Mouse (Mus musculus) liver, adult 2 months (tissue): ENCODE results near the gene Emilin2. TPM values are rescaled to one million over a fixed set of nuclear protein-coding genes. Genes with fewer than 3 reads are reported as not detected.
A peak's percentile ranks its signal among the peaks of the same experiment; 100 is the strongest.

Experiments used
- DNase-seq: peaks from one replicate; pipeline ENCODE4 v3.0.0-alpha.2; 2011; ENCODE audit warnings: low read depth, low spot score; ENCODE audit errors: extremely low read depth
- H3K27ac ChIP-seq: fragments of 200-500 bp; replicated peaks from 2 replicates; pipeline ENCODE4 v1.5.1; 2012; ENCODE audit warnings: low read depth, mild to moderate bottlenecking, control low read depth, inconsistent platforms, low read length; ENCODE audit not compliant: insufficient read depth
- H3K27me3 ChIP-seq: fragments of 200-500 bp; 2 replicates; pipeline ENCODE4 v1.6.1; 2012; ENCODE audit warnings: mild to moderate bottlenecking, moderate library complexity, low read length, inconsistent platforms; ENCODE audit not compliant: control insufficient read depth, insufficient read depth
- H3K36me3 ChIP-seq: fragments of 200-500 bp; 2 replicates; pipeline ENCODE4 v1.6.1; 2012; ENCODE audit warnings: low read length, inconsistent platforms; ENCODE audit not compliant: control insufficient read depth, insufficient read depth
- H3K4me1 ChIP-seq: fragments of 200-500 bp; 2 replicates; pipeline ENCODE4 v1.6.1; 2011; ENCODE audit warnings: low read length; ENCODE audit not compliant: control insufficient read depth, insufficient read depth
- H3K4me3 ChIP-seq: fragments of 200-500 bp; 2 replicates; pipeline ENCODE4 v1.5.1; 2011; ENCODE audit warnings: low read depth, mild to moderate bottlenecking, control low read depth, low read length, moderate library complexity; ENCODE audit not compliant: insufficient read depth
- H3K79me2 ChIP-seq: fragments of 200-500 bp; 2 replicates; pipeline ENCODE4 v1.6.1; 2012; ENCODE audit warnings: inconsistent platforms, mild to moderate bottlenecking, low read length, moderate library complexity; ENCODE audit not compliant: control insufficient read depth, insufficient read depth
- H3K9ac ChIP-seq: fragments of 200-500 bp; 2 replicates; pipeline ENCODE4 v1.6.1; 2012; ENCODE audit warnings: low read depth, mild to moderate bottlenecking, control low read depth, inconsistent platforms, low read length
- CTCF ChIP-seq: fragments of 200-500 bp; IDR thresholded peaks from 2 replicates; pipeline ENCODE4 v1.5.1; 2011; ENCODE audit warnings: low read depth, low read length, control low read depth
- POLR2A ChIP-seq: fragments of 200-500 bp; IDR thresholded peaks from 2 replicates; pipeline ENCODE4 v1.6.1; 2011; ENCODE audit warnings: low read length, control low read depth; ENCODE audit not compliant: insufficient read depth; ENCODE audit errors: extremely low read depth
- WGBS: fragments of 180-500 bp; shearing (Covaris S2); methylation state at CpG from one replicate; pipeline ENCODE4 v1.1.7; 2018; 5-methylcytosine and 5-hydroxymethylcytosine counted together
- polyA plus RNA-seq: library from polyadenylated mRNA; depleted of rRNA; stranded (reverse); fragments of >200 nt; gene quantifications from 2 replicates; pipeline ENCODE4 v1.2.3, GENCODE M21; 2012
- total RNA-seq: library from RNA; depleted of rRNA; stranded (reverse); fragments of >200 nt; gene quantifications from 2 replicates; pipeline ENCODE4 v1.2.3, GENCODE M21; 2014

Emilin2 gene
- total and polyA plus RNA-seq, 2 experiments, result 1.1 to 1.7 TPM

DNA sequence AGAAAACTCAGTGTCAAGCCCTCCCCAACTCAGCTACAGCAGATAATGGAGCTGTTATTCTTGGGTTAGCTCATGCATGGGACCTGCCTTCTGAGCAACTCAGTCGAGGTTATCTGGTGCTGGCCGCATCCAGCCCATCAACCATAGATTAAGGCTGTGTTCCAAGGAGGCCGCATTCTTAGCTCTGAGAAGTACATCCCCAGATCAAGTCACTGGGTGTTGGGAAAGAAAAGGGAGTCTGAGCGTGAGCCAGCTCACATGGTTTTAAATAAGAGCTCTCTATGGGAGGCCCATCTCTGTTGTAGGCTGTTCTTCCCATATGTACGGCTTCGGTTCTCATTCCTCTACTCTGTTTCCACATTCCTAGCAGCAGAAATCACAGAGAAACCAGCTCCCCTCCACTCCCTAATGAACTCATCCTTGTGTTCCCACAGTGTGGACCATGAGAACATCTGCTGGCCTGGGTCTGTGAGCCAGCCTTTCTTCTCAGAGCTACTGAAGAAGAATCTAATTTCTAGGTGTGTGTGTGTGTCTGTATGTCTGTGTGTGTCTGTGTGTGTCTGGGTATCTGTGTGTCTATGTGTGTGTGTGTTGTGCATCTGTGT lies 22.1 kb downstream of the Emilin2 start:
- Histone ChIP-seq H3K9ac (no peak overlapping the region), H3K27me3 (no peaks in the 10 kb centered on the region), H3K36me3 (no peaks in the 10 kb centered on the region), H3K27ac (no peak overlapping the region), H3K4me1 (no peaks in the 10 kb centered on the region), H3K4me3 (no peak overlapping the region), H3K79me2 (no peaks in the 10 kb centered on the region)
- TF ChIP-seq POLR2A, result no peak
- TF ChIP-seq CTCF, result no peak
- WGBS, result 88% methylated on average over 6 of the region's 6 CpGs
- DNase-seq, result no peak

GRCm38 (mm10) chr17:71288808-71289548 lies 22.8 kb downstream of the Emilin2 start:
- TF ChIP-seq POLR2A (no peak), CTCF (no peak)
- no peak for DNase-seq
- Histone ChIP-seq H3K27me3 (no peaks in the 10 kb centered on the region), H3K4me3 (no peak overlapping the region), H3K79me2 (no peaks in the 10 kb centered on the region), H3K9ac (no peak overlapping the region), H3K27ac (no peak overlapping the region), H3K36me3 (no peaks in the 10 kb centered on the region), H3K4me1 (no peaks in the 10 kb centered on the region)
- 90% methylated on average over 10 of the region's 10 CpGs for WGBS

DNA sequence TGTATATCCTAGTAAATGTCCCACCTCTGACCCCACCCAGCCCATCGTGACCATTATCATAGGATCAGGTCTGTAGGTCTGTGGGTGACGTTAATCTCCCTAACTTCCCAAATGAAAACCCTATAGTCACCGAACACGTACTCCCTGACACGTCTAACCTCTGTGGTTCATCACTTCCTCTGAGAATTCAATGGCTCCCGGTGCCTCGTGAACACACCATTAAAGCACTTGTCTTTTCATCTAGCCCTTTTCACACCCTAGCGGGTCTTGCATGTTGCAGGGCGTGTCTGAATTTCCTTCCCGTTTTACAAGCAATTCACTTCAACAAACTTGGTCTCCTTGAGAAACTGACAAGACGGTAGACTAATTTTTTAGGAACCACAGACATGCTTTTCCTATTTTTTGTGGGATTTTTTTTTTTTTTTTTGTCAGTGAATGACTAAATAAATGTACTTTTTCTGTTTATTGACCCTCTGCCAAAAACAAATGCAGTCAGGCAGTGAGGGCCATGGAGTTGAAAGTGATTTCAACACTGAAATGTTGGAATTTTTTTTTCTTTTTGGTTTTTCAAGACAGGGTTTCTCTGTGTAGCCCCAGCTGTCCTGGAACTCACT lies 23.5 kb downstream of the Emilin2 start:
- WGBS, result 88% methylated on average over 11 of the region's 11 CpGs
- no peaks in the 10 kb centered on the region for H3K79me2 ChIP-seq
- DNase-seq, result peak; percentile 25
- H3K9ac ChIP-seq, result no peak overlapping the region
- H3K4me3 ChIP-seq, result no peak overlapping the region
- no peaks in the 10 kb centered on the region for H3K36me3 ChIP-seq
- TF ChIP-seq CTCF (no peak), POLR2A (no peak)
- H3K27me3 ChIP-seq, result no peaks in the 10 kb centered on the region
- H3K4me1 ChIP-seq, result no peaks in the 10 kb centered on the region
- no peak overlapping the region for H3K27ac ChIP-seq

DNA sequence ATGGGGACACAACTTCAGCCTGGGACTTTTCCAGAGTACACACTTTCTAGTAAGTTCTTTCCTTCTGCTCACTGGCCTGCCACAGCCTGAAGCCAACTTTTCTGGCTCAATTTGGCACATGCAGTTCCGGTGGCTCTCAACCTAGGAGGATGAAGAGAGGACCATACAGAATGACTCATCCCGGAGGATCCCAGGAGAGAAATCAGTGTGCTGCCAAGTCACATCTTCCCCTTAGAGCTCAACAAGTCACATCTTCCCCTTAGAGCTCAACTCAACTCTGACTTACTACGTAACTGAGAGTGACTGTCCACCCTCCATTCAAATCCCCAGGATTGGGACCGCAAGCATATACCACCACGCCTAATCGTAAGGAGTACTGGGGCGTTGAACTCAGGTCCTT lies 24.2 kb downstream of the Emilin2 start:
- no peaks in the 10 kb centered on the region for H3K36me3 ChIP-seq
- H3K79me2 ChIP-seq, result no peaks in the 10 kb centered on the region
- TF ChIP-seq CTCF (no peak), POLR2A (no peak)
- H3K9ac ChIP-seq, result no peak overlapping the region
- H3K4me1 ChIP-seq, result no peaks in the 10 kb centered on the region
- no peaks in the 10 kb centered on the region for H3K27me3 ChIP-seq
- WGBS, result 95% methylated on average over 7 of the region's 7 CpGs
- no peak overlapping the region for H3K27ac ChIP-seq
- DNase-seq, result no peak
- no peak overlapping the region for H3K4me3 ChIP-seq

DNA sequence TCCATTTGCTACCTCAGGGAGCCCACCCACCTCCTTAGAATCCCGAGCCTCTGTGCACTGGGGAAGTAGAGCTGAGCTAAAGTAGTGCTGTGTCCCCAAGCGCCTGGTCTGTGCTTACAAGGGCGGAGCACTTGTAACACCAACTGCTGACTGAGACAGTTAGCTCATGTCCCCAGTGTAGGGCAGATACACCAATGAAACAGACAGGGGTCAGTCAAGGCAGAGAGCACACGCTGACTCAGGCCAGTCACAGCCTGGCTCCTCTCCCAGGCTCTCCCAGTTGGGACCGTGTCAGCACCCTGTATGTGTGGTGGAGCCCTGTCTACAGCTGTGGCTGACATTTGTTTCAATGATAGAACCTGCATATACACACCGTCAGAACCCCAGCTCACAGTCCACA lies 25.8 kb downstream of the Emilin2 start:
- WGBS, result 74% methylated on average over 6 of the region's 6 CpGs
- Histone ChIP-seq H3K27ac (no peak overlapping the region), H3K4me3 (no peak overlapping the region), H3K27me3 (no peaks in the 10 kb centered on the region), H3K9ac (no peak overlapping the region), H3K79me2 (no peaks in the 10 kb centered on the region), H3K4me1 (no peaks in the 10 kb centered on the region), H3K36me3 (no peaks in the 10 kb centered on the region)
- DNase-seq, result peak; percentile 38
- TF ChIP-seq POLR2A (no peak), CTCF (no peak)

DNA sequence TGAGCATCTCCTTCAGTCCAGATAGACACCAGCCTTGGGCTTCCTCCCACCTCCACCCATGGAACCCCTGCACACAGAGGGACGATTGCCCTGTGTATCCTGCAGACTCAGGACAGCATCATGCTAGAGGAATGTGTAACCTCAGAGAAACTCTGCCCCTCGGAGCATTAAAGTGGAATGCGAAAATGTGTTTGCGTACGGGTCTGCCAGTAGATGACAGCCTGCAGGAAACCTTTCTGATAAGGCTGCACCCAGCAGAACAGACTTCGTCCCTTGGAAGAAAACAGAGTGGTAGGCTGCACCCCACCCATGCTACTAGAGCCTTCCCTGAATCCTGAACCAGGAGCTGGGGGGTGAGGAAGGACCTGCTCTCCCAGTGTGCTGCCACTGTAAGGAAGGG lies 26.9 kb downstream of the Emilin2 start:
- Histone ChIP-seq H3K4me3 (no peak overlapping the region), H3K79me2 (no peaks in the 10 kb centered on the region), H3K36me3 (no peaks in the 10 kb centered on the region), H3K27ac (no peak overlapping the region), H3K9ac (no peak overlapping the region), H3K27me3 (no peaks in the 10 kb centered on the region), H3K4me1 (no peaks in the 10 kb centered on the region)
- DNase-seq, result no peak
- TF ChIP-seq POLR2A (no peak), CTCF (no peak)
- 51% methylated on average over 6 of the region's 6 CpGs for WGBS
